In the genomic region with DNA sequence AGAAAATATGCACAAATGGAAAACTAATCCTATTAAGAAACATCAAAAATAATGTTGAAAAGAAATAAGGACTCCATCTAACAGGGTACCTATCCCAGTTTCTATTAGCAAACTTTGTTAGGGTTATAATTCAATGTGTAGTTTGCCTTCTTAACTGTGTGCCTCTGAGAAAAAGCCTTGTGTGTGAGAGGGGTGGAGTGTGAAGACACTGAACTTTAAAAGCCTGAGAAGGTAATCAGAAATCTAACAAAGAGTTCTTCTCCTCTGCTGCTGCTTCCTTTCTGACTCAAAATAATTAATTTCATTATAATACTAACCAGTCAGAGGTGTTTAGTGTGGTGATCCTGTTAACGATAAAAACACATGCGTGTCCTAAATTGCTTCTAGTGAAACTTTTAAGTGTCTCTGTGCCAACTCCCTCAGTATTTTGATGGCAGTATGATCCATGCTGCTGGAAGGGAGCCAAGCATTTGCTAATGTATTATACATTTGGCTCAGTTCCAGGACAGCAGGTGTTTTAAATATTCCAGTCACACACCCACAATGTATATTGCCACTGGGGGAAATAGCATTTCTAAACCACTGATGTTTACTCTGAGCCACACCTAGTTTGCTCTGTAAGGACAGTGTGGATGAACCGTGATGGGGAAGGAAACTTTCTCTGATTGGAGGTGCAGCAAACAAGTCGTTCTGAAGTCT, we compare ENCODE assay signal across 9 mouse cellular contexts.
A peak's percentile ranks its signal among the peaks of the same experiment; 100 is the strongest.
DNase-seq lines count a peak whose midpoint lies in the region; ATAC-seq and TF ChIP-seq lines count a peak whose summit lies in the region.
"Had no signal": no experiment of that assay in that cellular context is flagged by ENCODE, and none has a peak within 500 bp of the region (broad histone marks: within the 10 kb centered on the region; RNA-seq: fewer than 3 reads in every experiment).

No protein-coding gene starts in this region.

- no peak overlapping the region for H3ac ChIP-seq in C2C12 (ENCODE audit: control insufficient read depth, insufficient read length, low read depth)

- DNase-seq in hindbrain, embryonic 11.5 days (ENCODE audit: low spot score), result peak; percentile 17
- peak; percentile 86 for DNase-seq in midbrain, embryonic 14.5 days
- DNase-seq in adrenal gland, adult 2 months, result no peak
- DNase-seq in gastrocnemius, postnatal 25 days, result no peak
- DNase-seq in left cerebral cortex, postnatal 36 days (ENCODE audit: low spot score in 2 of 2), result no peak

- no peak overlapping the region for H3K27ac ChIP-seq in hindbrain, embryonic 11.5 days (ENCODE audit: low read depth, low read length)
- no peak overlapping the region for H3K27ac ChIP-seq in hindbrain, embryonic 16.5 days (ENCODE audit: low read depth, low read length)
- H3K27ac ChIP-seq in forebrain, embryonic 15.5 days (replicated peaks), result peak overlapping the region; percentile 18
- H3K27ac ChIP-seq in midbrain, embryonic 14.5 days (replicated peaks; ENCODE audit: low read depth, low read length), result no peak overlapping the region
- H3K27ac ChIP-seq: heart, embryonic 15.5 days had no signal

- no peak for TF ChIP-seq CTCF in C2C12 (IDR thresholded peaks at IDR 0.05; ENCODE audit: control insufficient read depth, insufficient read depth, insufficient read length)

- no peak for ATAC-seq in hindbrain, embryonic 11.5 days (ENCODE audit: low FRiP score)
- no peak; the same call in 1 of the 2 replicates for ATAC-seq in hindbrain, embryonic 16.5 days
- ATAC-seq in forebrain, embryonic 15.5 days (replicated peaks), result peak; percentile 10
- ATAC-seq in midbrain, embryonic 14.5 days (ENCODE audit: low FRiP score, low TSS enrichment), result peak; percentile 62

- H3K36me3 ChIP-seq in hindbrain, embryonic 11.5 days (ENCODE audit: control insufficient read depth, insufficient read depth, low read length), result no peaks in the 10 kb centered on the region
- H3K36me3 ChIP-seq in hindbrain, embryonic 16.5 days (ENCODE audit: control insufficient read depth, insufficient read depth, low read length), result no peaks in the 10 kb centered on the region
- H3K36me3 ChIP-seq in C2C12 (ENCODE audit: control insufficient read depth, insufficient read depth), result no peaks in the 10 kb centered on the region
- H3K36me3 ChIP-seq in forebrain, embryonic 15.5 days, result no peaks in the 10 kb centered on the region
- no peaks in the 10 kb centered on the region for H3K36me3 ChIP-seq in midbrain, embryonic 14.5 days (ENCODE audit: control insufficient read depth, insufficient read depth, low read length)
- H3K36me3 ChIP-seq: heart, embryonic 15.5 days had no signal

- H3K9ac ChIP-seq in hindbrain, embryonic 11.5 days (ENCODE audit: low read depth, low read length), result no peak overlapping the region
- H3K9ac ChIP-seq in hindbrain, embryonic 16.5 days (ENCODE audit: low read depth, low read length), result no peak overlapping the region
- no peak overlapping the region for H3K9ac ChIP-seq in forebrain, embryonic 15.5 days (replicated peaks)
- H3K9ac ChIP-seq in midbrain, embryonic 14.5 days (replicated peaks; ENCODE audit: low read length), result no peak overlapping the region
- H3K9ac ChIP-seq: heart, embryonic 15.5 days had no signal

- H3K79me3 ChIP-seq in C2C12 (ENCODE audit: low read depth), result no peaks in the 10 kb centered on the region

- no peaks in the 10 kb centered on the region for H3K4me1 ChIP-seq in hindbrain, embryonic 11.5 days (replicated peaks; ENCODE audit: control insufficient read depth, insufficient read depth, low read length)
- H3K4me1 ChIP-seq in hindbrain, embryonic 16.5 days (ENCODE audit: control insufficient read depth, insufficient read depth, low read depth, low read length), result peaks cover 4% of the 10 kb centered on the region
- H3K4me1 ChIP-seq in forebrain, embryonic 15.5 days, result peaks cover 34% of the 10 kb centered on the region
- H3K4me1 ChIP-seq in midbrain, embryonic 14.5 days (ENCODE audit: control insufficient read depth, insufficient read depth, low read length), result peaks cover 18% of the 10 kb centered on the region

- 71% methylated on average over 4 of the region's 4 CpGs for WGBS in hindbrain, embryonic 11.5 days
- WGBS in hindbrain, embryonic 16.5 days, result 29% methylated on average over 4 of the region's 4 CpGs
- WGBS in forebrain, embryonic 15.5 days, result 11% methylated on average over 4 of the region's 4 CpGs
- WGBS in midbrain, embryonic 14.5 days, result 41% methylated on average over 4 of the region's 4 CpGs

- H3K79me2 ChIP-seq in C2C12 (ENCODE audit: control insufficient read depth, insufficient read depth), result no peaks in the 10 kb centered on the region

- no peak overlapping the region for H3K4me2 ChIP-seq in hindbrain, embryonic 11.5 days (replicated peaks; ENCODE audit: low read depth, low read length)
- H3K4me2 ChIP-seq in hindbrain, embryonic 16.5 days (ENCODE audit: low read length), result no peak overlapping the region
- H3K4me2 ChIP-seq in forebrain, embryonic 15.5 days (replicated peaks), result no peak overlapping the region
- H3K4me2 ChIP-seq in midbrain, embryonic 14.5 days (ENCODE audit: low read length), result no peak overlapping the region
- H3K4me2 ChIP-seq: heart, embryonic 15.5 days had no signal

- no peaks in the 10 kb centered on the region for H3K27me3 ChIP-seq in hindbrain, embryonic 11.5 days (ENCODE audit: control insufficient read depth, insufficient read depth, low read length)
- H3K27me3 ChIP-seq in hindbrain, embryonic 16.5 days (replicated peaks; ENCODE audit: control insufficient read depth, insufficient read depth, low read length), result no peaks in the 10 kb centered on the region
- no peaks in the 10 kb centered on the region for H3K27me3 ChIP-seq in C2C12 (ENCODE audit: control insufficient read depth, insufficient read depth, insufficient read length)
- no peaks in the 10 kb centered on the region for H3K27me3 ChIP-seq in forebrain, embryonic 15.5 days
- H3K27me3 ChIP-seq in midbrain, embryonic 14.5 days (ENCODE audit: control insufficient read depth, insufficient read depth, low read length), result no peaks in the 10 kb centered on the region
- H3K27me3 ChIP-seq: heart, embryonic 15.5 days had no signal

- no peak overlapping the region for H3K4me3 ChIP-seq in hindbrain, embryonic 11.5 days (ENCODE audit: low read depth, low read length)
- no peak overlapping the region for H3K4me3 ChIP-seq in hindbrain, embryonic 16.5 days (ENCODE audit: low read length)
- H3K4me3 ChIP-seq in C2C12 (ENCODE audit: insufficient read depth, poor library complexity, severe bottlenecking), result no peak overlapping the region
- H3K4me3 ChIP-seq in forebrain, embryonic 15.5 days, result no peak overlapping the region
- H3K4me3 ChIP-seq in midbrain, embryonic 14.5 days (replicated peaks; ENCODE audit: low read depth, low read length), result no peak overlapping the region
- H3K4me3 ChIP-seq: heart, embryonic 15.5 days had no signal

- H3K9me3 ChIP-seq in hindbrain, embryonic 11.5 days (ENCODE audit: control insufficient read depth, low read length), result no peaks in the 10 kb centered on the region
- H3K9me3 ChIP-seq in hindbrain, embryonic 16.5 days (ENCODE audit: control insufficient read depth, low read length), result no peaks in the 10 kb centered on the region
- no peaks in the 10 kb centered on the region for H3K9me3 ChIP-seq in forebrain, embryonic 15.5 days
- no peaks in the 10 kb centered on the region for H3K9me3 ChIP-seq in midbrain, embryonic 14.5 days (ENCODE audit: control insufficient read depth, low read length)
- H3K9me3 ChIP-seq: heart, embryonic 15.5 days had no signal

- intact Hi-C loops in left cerebral cortex, postnatal 36 days (cut with DNase I), result no loop called here

TF ChIP-seq in C2C12, 6 proteins besides CTCF, POLR2A, EP300 and RAD21:
- no peak for TF ChIP-seq FOSL1 (IDR thresholded peaks at IDR 0.05; ENCODE audit: insufficient read depth, low read length, poor library complexity, severe bottlenecking)
- TF ChIP-seq CEBPB (IDR thresholded peaks at IDR 0.05; ENCODE audit: low read depth), result no peak
- TF ChIP-seq MYOD1 (IDR thresholded peaks at IDR 0.05; ENCODE audit: control insufficient read depth, insufficient read length, low read depth), result peak; percentile 33

Comparison
In these comparisons a context has a peak if more than half of its experiments do, and no peak if none do; other contexts are left out.
1. ATAC-seq: peak in forebrain, embryonic 15.5 days (single experiment) and midbrain, embryonic 14.5 days (single experiment); none in hindbrain, embryonic 11.5 days (single experiment) and hindbrain, embryonic 16.5 days (single experiment).
2. DNase-seq: peak in hindbrain, embryonic 11.5 days (single experiment) and midbrain, embryonic 14.5 days (single experiment); none in adrenal gland, adult 2 months (single experiment), gastrocnemius, postnatal 25 days (single experiment) and left cerebral cortex, postnatal 36 days (0 of 2).